Mouse (Mus musculus) MEL (cell line): ENCODE data around the gene Heatr6.

Source experiments
- CTCF ChIP-seq, 3 experiments: IDR thresholded peaks in 2 of 3; conservative IDR thresholded peaks in 1 of 3; 2 replicates each; pipeline ENCODE4 v1.5.1; 2011 to 2012; ENCODE audit warnings: low read length in 3 of 3, low read depth in 2 of 3, mild to moderate bottlenecking in 2 of 3, improper control_type of control experiment in 1 of 3, inconsistent platforms in 1 of 3, mixed read lengths in 1 of 3, moderate library complexity in 1 of 3; ENCODE audit not compliant: control insufficient read depth in 1 of 3, insufficient read depth in 1 of 3, poor library complexity in 1 of 3, severe bottlenecking in 1 of 3
- ELF1 ChIP-seq: IDR thresholded peaks from 2 replicates; pipeline ENCODE4 v1.6.1; 2014; ENCODE audit warnings: low read depth, mild to moderate bottlenecking, inconsistent platforms, low read length, improper control_type of control experiment, moderate library complexity
- EP300 ChIP-seq, 2 experiments: IDR thresholded peaks; 2 replicates each; pipeline ENCODE4 v1.6.1; 2011; ENCODE audit warnings: improper control_type of control experiment in 2 of 2, low read length in 2 of 2, low read depth in 1 of 2, mild to moderate bottlenecking in 1 of 2
- GATA1 ChIP-seq: IDR thresholded peaks from 2 replicates; pipeline ENCODE4 v1.6.1; 2011; ENCODE audit warnings: low read depth, low read length, improper control_type of control experiment
- HCFC1 ChIP-seq: IDR thresholded peaks from 2 replicates; pipeline ENCODE4 v1.6.1; 2012; ENCODE audit warnings: low read depth, mild to moderate bottlenecking, inconsistent platforms, low read length, improper control_type of control experiment, moderate library complexity
- JUND ChIP-seq: IDR thresholded peaks from 2 replicates; pipeline ENCODE4 v1.6.1; 2011; ENCODE audit warnings: low read depth, mild to moderate bottlenecking, improper control_type of control experiment, low read length
- MAX ChIP-seq: IDR thresholded peaks from 2 replicates; pipeline ENCODE4 v1.6.1; 2011; ENCODE audit warnings: low read length, improper control_type of control experiment
- POLR2A ChIP-seq, 2 experiments: IDR thresholded peaks; 2 replicates each; pipeline ENCODE4 v1.6.1; 2011 to 2012; ENCODE audit warnings: low read length in 2 of 2, mild to moderate bottlenecking in 2 of 2, control low read depth in 1 of 2, improper control_type of control experiment in 1 of 2, low read depth in 1 of 2, moderate library complexity in 1 of 2; ENCODE audit not compliant: control insufficient read depth in 1 of 2, insufficient read depth in 1 of 2, poor library complexity in 1 of 2
- RAD21 ChIP-seq: IDR thresholded peaks from 2 replicates; pipeline ENCODE4 v1.6.1; 2011; ENCODE audit warnings: mild to moderate bottlenecking, low read depth, low read length, improper control_type of control experiment
- RCOR1 ChIP-seq: IDR thresholded peaks from 2 replicates; pipeline ENCODE4 v1.6.1; 2012; ENCODE audit warnings: low read depth, mild to moderate bottlenecking, inconsistent platforms, low read length, improper control_type of control experiment

DNA sequence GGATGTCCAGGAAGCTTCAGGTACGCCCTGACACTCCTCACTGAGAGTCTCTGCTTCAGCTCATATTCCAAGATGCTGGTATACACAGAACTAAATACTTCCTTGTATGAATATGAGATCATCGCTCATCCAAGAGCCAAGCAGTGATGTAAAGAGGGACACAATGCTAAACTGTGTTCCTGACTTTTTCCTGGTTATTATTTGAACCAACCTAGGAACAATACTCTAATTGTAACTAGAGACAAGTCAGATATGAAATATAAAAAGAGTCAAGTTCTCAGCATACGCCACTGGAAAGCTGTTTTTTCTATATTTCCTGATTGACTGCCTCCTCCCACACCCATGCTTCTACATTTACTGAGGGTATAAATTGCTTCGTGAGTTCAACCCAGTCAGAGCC is 44.8 kb upstream of the Heatr6 start, which contains the start of gene Wfdc18:
- TF ChIP-seq JUND (no peak), EP300 (IDR thresholded peaks at IDR 0.05; ENCODE audit: low read depth in 1 of 2, low read length in 2 of 2) (no peak), GATA1 (no peak), RAD21 (no peak), RCOR1 (no peak), ELF1 (no peak), POLR2A (IDR thresholded peaks at IDR 0.05; ENCODE audit: control insufficient read depth in 1 of 2, insufficient read depth in 1 of 2, low read depth in 1 of 2, low read length in 2 of 2, poor library complexity in 1 of 2) (no peak), HCFC1 (no peak), CTCF (IDR thresholded peaks at IDR 0.05 in 2 of 3, conservative IDR thresholded peaks at IDR 0.05 in 1 of 3; ENCODE audit: control insufficient read depth in 1 of 3, insufficient read depth in 1 of 3, low read depth in 2 of 3, low read length in 3 of 3, poor library complexity in 1 of 3, severe bottlenecking in 1 of 3) (no peak), MAX (no peak)
